Mouse (Mus musculus): ENCODE results near the gene Cdx2.

Gene Cdx2

DNA sequence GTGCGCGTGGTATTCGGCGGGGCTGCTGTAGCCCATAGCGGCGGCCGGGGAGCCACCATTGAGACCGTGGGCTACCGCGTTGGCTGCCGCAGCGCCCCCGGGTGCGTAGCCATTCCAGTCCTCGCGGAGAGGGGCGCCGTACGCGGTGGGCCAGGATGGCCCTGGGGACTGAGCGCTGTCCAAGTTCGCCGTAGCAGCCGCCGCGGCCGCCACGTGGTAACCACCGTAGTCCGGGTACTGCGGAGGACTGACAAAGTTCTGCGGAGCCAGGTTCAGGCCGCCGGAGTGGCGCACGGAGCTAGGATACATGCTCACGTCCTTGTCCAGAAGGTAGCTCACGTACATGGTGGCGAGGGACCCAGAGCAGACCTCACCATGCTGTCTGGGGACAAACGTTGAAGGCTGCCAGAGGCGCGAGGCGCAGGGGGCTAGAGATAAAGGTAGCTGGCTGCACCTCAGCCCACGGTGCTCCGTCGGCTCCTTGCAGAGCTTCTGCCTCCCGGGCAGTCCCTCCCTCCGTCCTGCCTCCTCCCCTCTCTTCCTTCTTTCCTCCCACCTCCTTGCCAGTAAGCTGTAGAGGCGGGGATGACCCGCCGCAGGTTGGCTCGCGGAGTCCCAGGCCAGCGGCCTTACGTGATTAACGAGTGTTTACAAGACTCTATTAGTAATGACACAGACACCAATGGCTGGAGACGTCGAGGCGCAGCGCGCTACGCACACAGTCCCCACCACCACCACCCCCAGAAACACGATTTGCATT is at the start of gene Cdx2:
Cdx2 (minus strand) TSS at position 633 of the 760 bp plus-strand sequence.
- no peak for DNase-seq

DNA sequence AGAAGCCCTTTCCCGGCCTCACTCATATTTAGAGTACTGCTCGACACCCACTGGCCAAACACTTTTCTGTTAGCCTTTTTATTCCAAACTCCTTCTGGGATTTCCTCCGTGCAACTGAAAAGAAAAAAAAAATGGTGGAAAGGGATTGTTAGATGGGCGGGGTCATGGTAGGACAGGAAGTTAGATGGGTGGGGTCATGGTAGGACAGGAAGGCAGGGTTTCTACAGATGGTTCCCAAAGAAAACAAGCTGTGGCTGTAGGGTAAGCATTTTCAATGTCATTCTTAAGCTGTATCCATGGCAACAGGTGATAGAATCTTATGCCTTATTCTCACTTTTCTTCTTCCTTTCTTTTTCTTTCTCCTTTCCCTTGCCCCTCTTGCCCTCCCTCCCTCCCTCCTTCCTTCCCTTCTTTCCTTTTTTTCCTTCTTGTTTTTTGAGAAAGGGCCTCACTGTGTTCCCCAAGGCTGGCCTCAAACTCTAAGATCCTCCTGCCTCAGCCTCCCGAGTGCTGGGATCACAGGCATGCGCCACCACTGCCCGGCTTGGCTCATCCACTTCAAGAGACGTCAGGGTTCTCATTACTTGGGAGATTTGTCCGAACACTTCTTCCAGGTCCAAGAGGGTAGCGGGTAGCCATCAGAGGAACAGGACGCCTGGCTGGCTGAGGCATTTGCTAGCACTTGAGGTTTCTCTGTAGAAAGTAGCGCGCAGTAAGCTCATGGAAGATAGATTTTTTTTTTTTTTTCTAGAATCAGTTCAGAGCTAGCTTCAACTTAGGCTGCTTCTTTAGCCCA is 49.4 kb upstream of the Cdx2 start:
- DNase-seq, result no peak

DNA sequence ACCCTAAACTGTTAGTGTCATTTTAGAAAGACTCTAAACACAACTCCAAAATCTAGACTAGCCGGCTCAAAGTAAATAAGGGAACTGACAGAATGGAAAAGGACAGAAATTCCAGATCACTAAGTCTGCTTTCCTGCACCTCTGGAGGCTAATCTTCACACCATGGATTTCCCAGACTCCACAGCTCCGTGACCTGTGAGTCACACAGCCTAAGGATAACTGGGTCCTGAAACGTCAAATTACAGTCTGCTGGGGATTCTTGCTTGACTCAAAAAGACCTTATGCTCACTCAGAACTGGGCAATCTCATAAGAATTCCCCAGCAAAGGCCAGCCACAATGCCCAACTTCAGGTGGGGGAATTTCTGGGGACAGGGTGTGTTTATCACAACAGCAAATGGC is 48.7 kb upstream of the Cdx2 start:
- DNase-seq, result no peak

DNA sequence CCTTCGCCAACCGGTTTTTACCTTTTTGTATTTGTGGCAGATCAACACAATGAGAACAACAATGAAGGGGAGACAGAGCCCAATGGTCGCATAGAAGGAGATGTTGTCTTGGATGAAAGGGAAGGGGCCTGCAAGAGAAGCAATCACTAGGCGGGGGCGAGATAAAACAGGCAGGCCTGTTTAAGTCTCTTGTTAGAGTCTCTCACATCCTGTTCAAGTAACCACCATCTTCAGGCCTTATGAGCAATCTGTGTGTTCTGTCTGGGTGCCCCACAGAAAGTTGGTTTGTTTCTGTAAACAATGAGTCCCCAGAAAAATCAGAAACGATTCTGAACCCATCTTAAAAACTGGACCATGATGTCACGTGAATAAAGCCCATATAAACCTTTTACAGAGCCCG is 47.9 kb upstream of the Cdx2 start:
- DNase-seq, result peak; percentile 23

DNA sequence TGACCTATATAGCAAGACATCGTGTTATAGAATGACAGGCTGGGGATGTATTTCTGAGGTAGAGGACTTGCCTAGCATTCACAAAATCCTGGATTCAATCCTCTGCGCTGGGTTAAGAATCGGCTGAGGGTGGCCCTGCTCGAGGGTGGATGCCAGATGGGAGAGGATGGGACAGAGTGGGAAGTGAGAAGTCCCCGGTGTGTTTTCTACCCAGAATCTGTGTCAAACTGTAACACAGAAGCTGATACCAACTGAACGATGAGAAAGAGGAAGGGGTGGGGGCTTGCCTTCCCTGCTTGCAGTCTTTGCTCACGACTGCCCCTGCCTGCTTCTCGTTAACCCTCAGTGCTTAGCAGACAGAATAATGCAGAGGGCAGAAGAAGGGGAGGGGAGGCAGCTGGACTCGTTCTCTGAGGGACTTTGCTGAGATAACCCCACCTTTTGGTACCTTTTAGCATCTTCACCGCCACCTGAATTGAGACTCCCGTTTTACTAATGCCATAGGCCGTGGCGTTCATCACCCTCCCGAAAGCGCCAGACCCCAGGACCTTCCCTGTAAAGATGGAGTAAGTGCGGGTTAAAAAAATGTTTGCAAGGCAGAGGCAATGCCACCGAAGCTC is 47.2 kb upstream of the Cdx2 start:
- DNase-seq, result peak; percentile 38

DNA sequence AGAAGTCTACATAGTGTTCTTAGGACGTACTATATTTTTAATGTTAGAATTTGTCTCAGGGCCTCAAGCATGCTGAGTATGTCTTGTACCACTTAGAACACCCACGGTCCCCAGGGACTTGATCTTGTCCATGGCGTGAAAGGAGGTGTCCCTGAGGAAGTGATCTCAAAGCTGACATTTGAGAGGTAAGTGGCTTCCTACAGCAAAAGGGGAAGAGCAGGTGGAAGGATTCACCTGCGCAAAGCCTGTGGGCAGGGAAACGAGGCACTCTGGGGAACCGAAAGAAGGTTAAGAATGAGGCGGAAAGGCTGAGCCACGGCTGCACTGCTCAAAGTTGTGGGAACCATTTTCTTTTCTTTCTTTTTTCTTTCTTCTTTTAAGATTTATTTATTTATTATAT is 44.9 kb upstream of the Cdx2 start:
- DNase-seq, result no peak

DNA sequence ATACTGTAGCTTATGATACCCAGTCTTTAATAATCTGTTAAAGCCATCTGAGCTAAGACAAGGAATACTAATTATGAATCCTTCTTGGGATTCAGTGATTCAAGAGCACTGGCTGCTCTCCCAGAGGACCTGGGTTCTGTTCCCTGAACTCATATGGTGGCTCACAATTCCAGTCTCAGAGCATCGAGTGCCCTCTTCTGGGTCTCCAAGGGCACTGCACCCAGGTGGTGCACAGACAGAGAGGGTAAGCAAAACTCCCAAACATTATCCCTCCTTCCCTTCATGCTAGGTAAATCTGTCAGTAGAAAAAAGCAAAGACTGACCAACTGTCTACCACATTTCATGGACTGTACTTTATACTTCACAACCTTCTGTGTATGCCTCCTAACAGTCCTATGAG is 38.9 kb upstream of the Cdx2 start:
- no peak for DNase-seq

DNA sequence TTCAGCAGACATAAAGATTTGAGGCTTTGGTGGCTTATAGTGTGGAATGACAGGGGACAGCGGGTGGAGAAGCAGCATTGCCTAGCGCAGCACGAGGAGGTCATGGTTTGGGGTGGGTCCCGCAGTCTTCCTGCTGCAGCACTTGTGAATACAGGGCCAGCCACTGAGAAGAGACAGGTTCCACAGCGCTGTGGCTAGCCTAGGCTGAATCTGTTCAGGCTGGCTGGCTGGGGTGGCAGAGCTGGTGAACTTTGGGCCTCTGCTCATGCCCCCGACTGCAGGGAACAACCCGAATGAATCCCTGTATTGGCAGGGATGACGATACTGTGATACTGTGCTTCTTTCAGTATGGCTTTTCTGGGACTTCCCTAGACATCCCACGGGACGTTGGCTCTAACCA is 36.8 kb upstream of the Cdx2 start:
- no peak for DNase-seq

DNA sequence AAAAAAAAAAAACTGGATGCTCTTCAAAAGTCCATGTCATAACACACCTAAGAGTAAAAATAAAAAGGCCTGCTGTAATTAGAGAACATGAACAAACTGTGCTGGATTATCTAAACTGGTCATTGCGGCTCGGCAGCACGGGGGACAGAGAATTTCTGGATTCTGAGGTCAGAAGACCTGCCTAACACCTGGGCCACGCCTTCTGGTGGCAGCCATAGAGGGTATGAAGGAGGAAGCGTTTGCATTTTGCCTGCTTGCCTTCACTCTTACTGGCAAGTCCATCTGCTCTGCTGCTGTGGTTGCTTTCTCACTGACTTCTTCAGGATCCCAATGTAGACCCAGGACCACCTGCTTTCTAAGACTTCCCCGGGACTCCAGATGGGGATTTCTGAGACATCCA is 35.8 kb upstream of the Cdx2 start:
- no peak for DNase-seq

DNA sequence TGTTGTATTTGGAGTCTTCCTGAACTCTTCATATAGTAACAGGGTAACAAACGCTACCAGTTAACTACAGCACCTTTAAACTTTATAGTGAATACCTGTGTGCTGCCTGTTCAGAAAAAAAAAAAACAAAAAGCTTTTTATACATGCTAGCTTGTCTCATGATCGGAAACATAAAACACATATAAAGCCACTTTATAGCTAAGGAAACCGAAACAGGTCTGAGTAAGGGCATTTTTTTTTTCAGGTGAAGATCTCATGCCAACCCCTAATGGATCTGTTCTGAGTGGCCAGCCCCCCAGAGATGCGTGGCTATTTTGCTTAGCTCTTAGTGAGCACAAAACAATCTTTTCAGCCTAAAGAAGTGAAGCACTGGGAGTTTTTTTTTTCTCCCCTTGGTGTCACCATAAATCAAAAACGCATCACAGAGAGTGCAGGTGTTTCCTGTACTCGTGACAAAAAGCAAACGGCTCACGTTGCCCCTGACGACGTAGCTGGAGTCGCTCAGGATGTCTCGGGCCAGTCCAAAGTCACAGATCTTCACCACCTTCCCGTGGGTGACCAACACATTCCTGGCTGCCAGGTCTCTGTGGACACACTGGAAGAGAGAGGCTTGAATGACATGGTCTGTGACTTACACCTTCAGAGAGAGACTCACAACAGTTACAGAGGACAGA is 33.8 kb upstream of the Cdx2 start:
- peak; percentile 75 for DNase-seq

DNA sequence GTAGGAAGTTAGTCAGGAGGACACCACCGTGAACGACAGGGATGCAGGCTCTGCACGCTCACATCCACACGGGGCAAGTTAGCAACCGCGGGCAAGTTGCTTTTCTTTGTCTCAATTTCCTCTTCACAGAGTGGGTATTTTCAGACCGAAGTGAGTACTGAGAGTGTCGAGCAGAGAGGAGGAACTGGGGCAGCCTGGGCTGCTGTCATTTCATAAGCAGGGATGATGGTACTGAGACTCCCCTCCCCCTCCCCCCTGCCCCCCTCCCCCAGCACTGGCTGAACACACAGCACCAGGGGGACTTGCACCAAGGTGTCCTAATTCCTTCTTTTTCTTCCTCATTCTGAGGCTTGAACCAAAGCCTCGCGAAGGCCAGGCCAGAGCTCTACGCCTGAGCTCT is 32.5 kb upstream of the Cdx2 start:
- DNase-seq, result peak; percentile 42

DNA sequence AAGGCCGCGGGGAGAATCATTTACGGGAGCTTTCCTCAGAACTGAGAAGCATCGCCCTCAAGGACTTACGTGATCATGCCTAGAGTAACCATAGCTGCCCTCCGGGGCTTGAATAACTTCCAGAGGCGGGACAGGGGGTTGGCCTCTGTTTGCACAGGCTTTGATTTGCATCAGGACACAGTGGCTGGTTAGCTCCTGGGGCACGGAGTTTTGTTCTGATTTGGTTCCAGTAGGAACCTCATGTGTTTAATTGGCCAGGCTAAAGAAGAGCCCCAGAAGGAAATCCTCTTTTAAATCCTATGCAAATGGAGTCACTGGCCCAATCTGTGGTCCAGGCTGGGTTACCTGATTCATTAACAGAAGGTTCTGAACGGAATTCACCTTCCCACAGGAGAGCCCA is 31.9 kb upstream of the Cdx2 start:
- DNase-seq, result no peak

DNA sequence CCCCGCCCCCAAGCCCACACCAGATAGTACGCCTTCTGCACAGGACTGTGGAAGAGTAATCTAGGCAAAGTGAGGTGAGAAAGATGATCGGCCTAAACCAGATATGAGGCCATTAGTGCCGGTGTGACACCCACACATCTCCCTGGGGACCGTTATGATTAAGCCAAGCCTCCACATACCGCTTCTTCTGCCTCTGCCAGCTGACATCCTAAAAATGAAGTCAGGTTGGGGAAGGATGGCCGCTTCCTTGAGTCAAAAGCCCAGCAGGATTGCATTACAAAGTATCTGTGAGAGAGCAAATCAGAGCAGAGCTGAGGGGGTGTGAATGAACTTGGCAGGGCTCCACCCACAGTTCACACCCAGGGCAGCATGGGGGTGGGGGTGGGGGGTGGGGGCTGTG is 25.6 kb upstream of the Cdx2 start:
- no peak for DNase-seq

DNA sequence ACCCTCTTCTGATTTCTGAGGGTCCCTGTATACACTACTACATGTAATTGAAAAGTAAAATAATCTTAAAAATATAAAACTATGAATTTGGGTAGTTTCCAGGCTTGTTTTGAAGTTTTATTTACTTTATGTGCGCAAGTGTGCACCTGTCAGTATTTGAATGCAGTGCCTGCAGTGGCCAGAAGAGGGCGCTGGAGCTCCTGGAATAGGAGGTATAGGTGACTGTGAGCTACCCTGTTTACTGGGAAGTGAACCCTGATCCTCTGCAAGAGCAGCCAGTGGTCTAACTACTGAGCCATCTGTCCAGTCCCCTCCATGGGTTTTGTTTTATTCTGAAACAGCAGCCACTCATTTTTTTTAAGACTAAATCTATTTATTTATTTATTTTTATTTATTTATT is 24.5 kb upstream of the Cdx2 start:
- DNase-seq, result peak; percentile 94

DNA sequence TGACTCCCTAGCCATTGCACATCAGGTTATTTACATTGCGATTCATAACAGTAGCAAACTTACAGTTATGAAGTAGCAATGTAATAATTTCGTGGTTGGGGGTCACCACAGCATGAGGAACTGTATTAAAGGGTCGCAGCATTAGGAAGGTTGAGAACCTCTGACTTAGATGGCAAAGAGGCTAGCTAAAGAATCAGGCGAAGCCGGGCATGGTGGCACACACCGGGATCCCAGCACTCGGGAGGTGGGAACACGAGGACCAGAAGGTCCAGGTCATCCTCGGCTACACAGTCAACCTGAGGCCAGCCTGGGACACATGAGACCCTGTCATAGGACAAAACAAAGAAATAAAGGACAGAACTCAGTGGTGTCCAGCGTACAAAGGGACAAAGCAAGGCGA is 22.9 kb upstream of the Cdx2 start:
- DNase-seq, result no peak

DNA sequence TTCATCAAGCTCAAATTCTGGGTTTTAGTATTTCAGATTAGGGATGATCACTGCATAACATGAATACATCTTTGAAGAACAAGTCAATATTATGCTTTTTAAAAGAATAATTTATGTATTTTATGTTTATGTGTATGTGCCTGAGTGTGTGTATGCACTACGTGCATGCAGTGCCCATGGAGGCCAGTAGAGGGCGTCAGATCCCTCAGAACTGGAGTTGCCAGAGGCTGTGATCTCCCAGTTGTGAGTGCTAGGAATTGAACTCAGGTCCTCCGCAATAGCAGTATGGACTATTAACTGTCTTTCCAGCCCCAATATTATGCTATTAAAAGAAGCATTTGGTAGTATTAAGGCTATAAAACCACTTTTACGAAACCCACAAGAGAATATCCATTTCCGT is 20.6 kb upstream of the Cdx2 start:
- no peak for DNase-seq

DNA sequence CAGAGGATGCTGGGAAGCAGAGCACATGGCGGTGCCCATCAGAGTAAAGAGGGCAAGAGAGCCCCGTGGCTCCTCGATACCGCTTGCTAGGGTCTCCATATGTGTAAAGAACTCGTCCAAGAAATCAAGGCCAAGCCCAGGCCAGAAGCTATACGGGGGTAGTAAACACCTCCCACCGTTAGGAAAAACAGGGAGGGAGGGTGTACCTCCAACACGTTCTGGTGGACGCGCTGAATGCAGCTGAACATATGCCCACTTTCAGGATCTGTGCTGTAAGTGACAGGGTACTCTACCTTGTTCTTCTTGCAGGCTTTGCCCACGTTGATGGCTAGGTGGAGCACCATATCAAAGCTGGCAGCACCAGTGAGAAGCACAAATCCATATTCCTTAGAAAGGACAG is 18.9 kb upstream of the Cdx2 start:
- no peak for DNase-seq

DNA sequence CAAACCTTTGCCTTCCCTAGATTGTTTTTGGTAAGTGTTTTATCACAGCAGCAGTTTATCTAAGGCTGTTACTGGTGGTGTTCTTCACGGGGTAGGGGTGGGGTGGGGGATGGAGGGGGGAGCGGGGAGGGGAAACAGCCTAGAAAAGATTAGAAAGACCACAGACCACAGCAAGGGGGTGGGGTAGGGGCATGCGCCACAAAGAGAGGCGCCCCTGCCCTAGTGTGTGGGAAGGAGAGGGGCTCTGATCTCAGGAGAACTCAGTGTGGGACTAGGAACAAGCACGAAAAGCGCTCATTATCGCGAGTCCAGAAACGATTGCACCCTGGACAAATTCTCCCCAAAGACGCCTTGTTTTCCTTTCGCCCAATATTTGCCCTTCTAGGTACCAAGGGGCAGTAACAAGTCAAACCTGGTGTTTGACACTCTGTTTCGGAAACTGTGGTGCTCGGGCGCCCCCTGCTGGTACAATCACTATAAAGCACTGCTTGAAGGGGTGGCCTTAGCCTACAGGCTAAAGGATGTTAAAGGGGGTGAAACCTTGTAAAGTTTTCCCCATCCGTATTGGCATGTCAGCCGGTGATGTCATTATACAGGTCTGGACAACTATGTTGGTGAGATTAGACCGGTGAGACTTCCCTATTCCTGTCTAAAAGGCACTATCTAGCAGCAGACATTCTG is 16.3 kb upstream of the Cdx2 start:
- DNase-seq, result peak; percentile 94

DNA sequence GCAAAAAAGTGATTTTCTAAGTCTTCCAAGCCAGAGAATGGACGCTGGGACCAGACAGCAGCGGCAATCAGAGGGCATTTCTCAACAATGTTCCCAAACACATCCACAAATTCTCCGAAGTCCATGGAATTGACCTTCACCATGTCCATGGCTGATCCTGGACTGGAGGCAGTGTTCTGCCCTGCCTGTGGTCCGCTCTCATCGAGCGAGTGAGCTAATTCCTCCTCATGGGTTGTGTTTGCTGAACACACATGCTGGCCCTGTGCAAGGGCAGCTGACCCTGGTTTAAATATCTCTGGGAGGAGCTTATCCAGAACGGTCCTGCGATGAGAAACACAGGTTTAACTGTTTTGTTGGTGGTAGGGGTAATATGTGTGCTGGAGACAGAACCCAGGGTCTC is 15.1 kb upstream of the Cdx2 start, which contains the start of gene Urad:
Urad (minus strand) TSS at position 258 of the 400 bp plus-strand sequence.
- DNase-seq, result no peak

DNA sequence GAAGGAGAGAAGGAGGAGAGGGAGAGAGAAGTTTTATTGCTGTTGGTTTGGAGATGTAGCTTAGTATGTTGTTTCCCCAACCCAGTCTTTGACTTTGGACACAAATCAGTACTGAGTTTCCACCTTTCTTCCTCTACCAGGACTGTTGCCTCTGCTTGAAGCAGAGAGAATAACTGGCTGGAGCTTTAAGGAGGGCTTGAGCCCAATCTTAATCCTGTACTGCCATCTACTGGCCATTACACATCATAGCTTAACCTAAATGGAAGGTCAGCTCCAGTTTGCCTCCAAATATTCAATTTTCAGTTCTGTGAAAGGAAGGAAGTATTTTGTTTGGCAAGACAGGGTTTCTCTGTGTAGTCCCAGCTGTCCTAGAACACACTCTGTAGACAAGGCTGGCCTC is 12.6 kb upstream of the Cdx2 start:
- DNase-seq, result no peak

DNA sequence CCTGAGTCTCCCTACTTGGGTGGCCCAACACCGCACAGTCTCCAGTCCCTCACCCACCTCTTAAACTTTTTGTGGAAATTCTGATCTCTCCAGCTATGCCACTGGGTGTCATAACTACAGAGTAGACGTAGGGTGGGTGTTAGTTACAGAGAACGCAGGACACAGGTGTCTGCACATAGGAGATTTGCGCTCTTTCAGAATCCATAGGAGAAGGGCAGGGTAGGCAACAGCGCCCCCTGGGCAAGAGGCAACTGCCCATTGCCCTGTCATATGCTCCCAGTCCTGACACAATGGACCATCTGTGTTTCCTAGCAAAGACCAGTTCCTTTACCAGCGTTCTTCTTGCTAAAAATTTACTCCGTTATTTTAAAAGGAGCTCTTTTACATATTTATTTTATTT is 10.9 kb upstream of the Cdx2 start:
- peak; percentile 63 for DNase-seq

DNA sequence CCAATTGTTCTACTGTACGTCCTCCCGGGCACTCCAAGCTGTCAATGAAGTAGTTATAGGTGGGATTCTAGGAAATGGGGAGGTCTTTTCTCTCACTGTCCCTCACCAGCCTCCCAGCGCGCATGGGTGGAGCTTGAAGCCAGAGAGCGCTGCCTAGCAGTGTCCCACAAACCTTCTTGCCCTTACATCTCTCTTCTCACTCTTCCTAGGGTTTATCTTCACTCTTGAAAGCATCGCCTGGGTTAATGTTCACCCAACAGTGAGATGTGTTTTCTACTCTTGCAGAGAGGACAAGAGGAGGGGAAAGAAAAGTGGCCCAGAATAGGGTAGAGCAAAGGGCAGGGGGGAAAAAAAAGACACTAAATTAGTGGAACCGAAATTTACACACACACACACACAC is 10.3 kb upstream of the Cdx2 start:
- DNase-seq, result no peak

All from thymus, postnatal 4 days (tissue).